Mouse (Mus musculus): Measurements from ENCODE around the gene Slc25a31. TPM values are rescaled to one million over a fixed set of nuclear protein-coding genes. Genes with fewer than 3 reads are reported as not detected.

The Slc25a31 gene
- total and polyA plus RNA-seq, 3 experiments: not detected

DNA sequence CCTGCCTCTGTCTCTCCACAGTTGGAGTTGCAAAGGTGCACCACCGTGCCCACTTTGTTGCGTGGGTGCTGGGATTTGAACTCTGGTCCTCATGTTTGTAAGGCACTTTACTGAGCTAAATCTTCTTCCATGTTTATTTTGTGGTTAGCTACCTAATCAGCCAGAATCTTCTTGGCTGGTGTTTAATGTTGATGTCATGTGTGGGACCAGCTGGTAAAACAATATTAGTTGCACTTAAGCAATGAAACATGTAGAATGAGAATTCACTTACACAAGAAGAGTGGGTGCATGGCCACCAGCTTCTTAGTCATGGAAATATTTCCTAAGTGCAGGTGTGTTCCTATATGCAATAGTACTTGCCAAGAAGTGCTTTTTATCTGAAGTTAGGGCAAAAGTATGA is 13.5 kb upstream of the Slc25a31 start:
- Histone ChIP-seq H3K27ac (ENCODE audit: control insufficient read depth, low read depth, low read length) (peak overlapping the region; percentile 60), H3K27me3 (ENCODE audit: control insufficient read depth in 1 of 2, insufficient read depth in 2 of 2, low read length in 2 of 2) (no peaks in the 10 kb centered on the region), H3K9me3 (replicated peaks; ENCODE audit: insufficient read depth, low read length) (no peaks in the 10 kb centered on the region), H3K79me2 (ENCODE audit: control insufficient read depth, insufficient read depth, low read length, poor library complexity) (no peaks in the 10 kb centered on the region), H3K36me3 (ENCODE audit: control insufficient read depth in 1 of 2, insufficient read depth in 2 of 2, low read length in 2 of 2) (peaks cover 0 to 23% of the 10 kb centered on the region in 2 experiments; a peak in 2 of 4 replicates), H3K9ac (ENCODE audit: control insufficient read depth, low read depth, low read length, poor library complexity, severe bottlenecking) (no peak overlapping the region), H3K4me1 (ENCODE audit: control insufficient read depth in 1 of 2, insufficient read depth in 2 of 2, low read length in 2 of 2) (peaks cover 15 to 18% of the 10 kb centered on the region in 2 experiments), H3K4me3 (ENCODE audit: control insufficient read depth in 1 of 2, insufficient read depth in 1 of 2, low read depth in 2 of 2, low read length in 2 of 2) (no peak overlapping the region)
- 0 out of 4 replicates have a peak, but pooled peaks have one; percentile 18 to 21 for TF ChIP-seq EP300 (IDR thresholded peaks at IDR 0.05; ENCODE audit: low read depth in 1 of 2, low read length in 2 of 2)
- no peak for TF ChIP-seq MYC (IDR thresholded peaks at IDR 0.05; ENCODE audit: low read depth, low read length)
- TF ChIP-seq RCOR1 (IDR thresholded peaks at IDR 0.05; ENCODE audit: low read depth, low read length): no peak
- TF ChIP-seq ZNF384 (IDR thresholded peaks at IDR 0.05; ENCODE audit: low read depth, low read length): no peak
- peak; percentile 96 for TF ChIP-seq ETS1 (IDR thresholded peaks at IDR 0.05; ENCODE audit: low read depth, low read length)
- TF ChIP-seq ZKSCAN1 (IDR thresholded peaks at IDR 0.05; ENCODE audit: low read depth, low read length): no peak
- TF ChIP-seq MAFK (IDR thresholded peaks at IDR 0.05; ENCODE audit: borderline replicate concordance, low read depth, low read length): no peak
- TF ChIP-seq GATA1 (IDR thresholded peaks at IDR 0.05; ENCODE audit: low read depth, low read length): 0 out of 2 replicates have a peak, but pooled peaks have one; percentile 12
- TF ChIP-seq SIN3A (IDR thresholded peaks at IDR 0.05; ENCODE audit: low read length): peak; percentile 53
- TF ChIP-seq MXI1 (IDR thresholded peaks at IDR 0.05; ENCODE audit: low read depth, low read length): peak; percentile 34; the same call in 1 of the 2 replicates
- TF ChIP-seq SMC3 (IDR thresholded peaks at IDR 0.05; ENCODE audit: low read depth, low read length): no peak
- no peak for TF ChIP-seq ZMIZ1 (IDR thresholded peaks at IDR 0.05; ENCODE audit: low read depth, low read length)
- 0 out of 2 replicates have a peak, but pooled peaks have one; percentile 49 for TF ChIP-seq TCF12 (IDR thresholded peaks at IDR 0.05; ENCODE audit: low read depth, low read length)
- no peak for TF ChIP-seq E2F4 (IDR thresholded peaks at IDR 0.05; ENCODE audit: borderline replicate concordance, low read depth, low read length)
- DNase-seq (ENCODE audit: low read depth, low spot score): peak; percentile 41

DNA sequence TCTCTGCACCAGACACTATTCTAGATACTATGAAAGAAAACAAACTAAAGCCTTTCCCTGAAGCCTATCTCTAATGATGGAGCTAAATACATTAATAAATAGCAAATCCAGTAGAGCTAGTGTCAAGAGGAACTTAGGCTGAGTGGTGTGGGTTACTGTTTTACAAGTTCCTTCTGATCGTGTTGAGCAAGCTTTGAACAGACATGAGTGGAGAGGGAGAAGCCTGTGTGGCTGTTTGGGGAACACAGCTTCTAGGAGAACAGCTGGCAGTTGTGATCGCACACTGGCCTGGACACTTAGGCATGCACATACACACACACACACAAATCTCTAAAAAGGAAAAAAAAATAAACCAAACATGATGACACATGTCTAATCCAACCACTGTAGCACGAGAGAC is 9.8 kb upstream of the Slc25a31 start:
- Histone ChIP-seq H3K27ac (ENCODE audit: control insufficient read depth, low read depth, low read length) (no peak overlapping the region), H3K4me1 (ENCODE audit: control insufficient read depth in 1 of 2, insufficient read depth in 2 of 2, low read length in 2 of 2) (peaks cover 6 to 17% of the 10 kb centered on the region in 2 experiments), H3K79me2 (ENCODE audit: control insufficient read depth, insufficient read depth, low read length, poor library complexity) (no peaks in the 10 kb centered on the region), H3K9me3 (replicated peaks; ENCODE audit: insufficient read depth, low read length) (no peaks in the 10 kb centered on the region), H3K27me3 (ENCODE audit: control insufficient read depth in 1 of 2, insufficient read depth in 2 of 2, low read length in 2 of 2) (no peaks in the 10 kb centered on the region), H3K4me3 (ENCODE audit: control insufficient read depth in 1 of 2, insufficient read depth in 1 of 2, low read depth in 2 of 2, low read length in 2 of 2) (no peak overlapping the region), H3K36me3 (ENCODE audit: control insufficient read depth in 1 of 2, insufficient read depth in 2 of 2, low read length in 2 of 2) (peaks cover 2 to 21% of the 10 kb centered on the region in 2 experiments; a peak in 3 of 4 replicates), H3K9ac (ENCODE audit: control insufficient read depth, low read depth, low read length, poor library complexity, severe bottlenecking) (no peak overlapping the region)
- no peak for DNase-seq (ENCODE audit: low read depth, low spot score)
- TF ChIP-seq SIN3A (IDR thresholded peaks at IDR 0.05; ENCODE audit: low read length) (no peak), JUND (IDR thresholded peaks at IDR 0.05; ENCODE audit: low read depth, low read length) (no peak), ZC3H11A (IDR thresholded peaks at IDR 0.05; ENCODE audit: low read depth, low read length) (no peak), ETS1 (IDR thresholded peaks at IDR 0.05; ENCODE audit: low read depth, low read length) (no peak), MYC (IDR thresholded peaks at IDR 0.05; ENCODE audit: low read depth, low read length) (no peak), MAX (IDR thresholded peaks at IDR 0.05; ENCODE audit: low read length) (no peak), TCF12 (IDR thresholded peaks at IDR 0.05; ENCODE audit: low read depth, low read length) (no peak), CHD2 (IDR thresholded peaks at IDR 0.05; ENCODE audit: low read length) (no peak)

Measured in MEL (cell line).